Comparison of ENCODE assay signal across 19 mouse cellular contexts in the genomic region with DNA sequence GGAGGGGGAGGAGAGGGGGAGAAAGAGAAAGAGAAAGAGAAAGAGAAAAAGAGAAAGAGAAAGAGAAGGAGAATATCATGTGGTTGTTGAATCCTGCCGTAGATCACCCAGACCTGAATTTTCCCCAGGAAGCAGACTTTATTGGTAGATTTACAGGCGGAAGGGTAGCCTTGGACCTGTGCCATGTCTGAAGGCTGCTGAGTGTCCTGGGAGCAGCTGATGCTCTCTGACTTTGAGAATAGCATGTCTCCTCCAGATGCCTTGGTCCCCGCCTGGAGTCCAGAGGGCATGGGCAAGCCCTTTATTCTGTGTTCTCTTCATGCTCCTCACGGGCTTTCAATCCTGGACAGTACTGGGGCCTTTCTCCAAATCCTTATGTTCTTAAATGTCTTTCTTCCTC.
DNase-seq lines count a peak whose midpoint lies in the region; ATAC-seq and TF ChIP-seq lines count a peak whose summit lies in the region.
"Had no signal": no experiment of that assay in that cellular context is flagged by ENCODE, and none has a peak within 500 bp of the region (broad histone marks: within the 10 kb centered on the region; RNA-seq: fewer than 3 reads in every experiment).

No protein-coding gene starts in this region.

- H3K27me3 ChIP-seq in kidney, embryonic 15.5 days, result no peaks in the 10 kb centered on the region
- H3K27me3 ChIP-seq in lung, embryonic 14.5 days (ENCODE audit: insufficient read depth, low read length), result no peaks in the 10 kb centered on the region
- H3K27me3 ChIP-seq in forebrain, embryonic 15.5 days, result no peaks in the 10 kb centered on the region
- H3K27me3 ChIP-seq: embryonic facial prominence, embryonic 13.5 days; forebrain, embryonic 12.5 days; heart, embryonic 13.5 days; hindbrain, embryonic 15.5 days had no signal

- no peak for ATAC-seq in kidney, embryonic 15.5 days (replicated peaks; ENCODE audit: low FRiP score)
- no peak for ATAC-seq in lung, embryonic 14.5 days (ENCODE audit: insufficient read depth)
- ATAC-seq in forebrain, embryonic 15.5 days (replicated peaks), result no peak
- no peak for ATAC-seq in megakaryocyte, adult 5-6 weeks (ENCODE audit: poor library complexity, severe bottlenecking)
- ATAC-seq: forebrain, postnatal 0 days had no signal

- H3K4me2 ChIP-seq in kidney, embryonic 15.5 days, result no peak overlapping the region
- no peak overlapping the region for H3K4me2 ChIP-seq in lung, embryonic 14.5 days
- H3K4me2 ChIP-seq in forebrain, embryonic 15.5 days (replicated peaks), result no peak overlapping the region
- H3K4me2 ChIP-seq: embryonic facial prominence, embryonic 13.5 days; forebrain, embryonic 12.5 days; heart, embryonic 13.5 days; hindbrain, embryonic 15.5 days had no signal

- no peak overlapping the region for H3K27ac ChIP-seq in kidney, embryonic 15.5 days
- no peak overlapping the region for H3K27ac ChIP-seq in lung, embryonic 14.5 days (ENCODE audit: low read depth)
- no peak overlapping the region for H3K27ac ChIP-seq in forebrain, embryonic 15.5 days (replicated peaks)
- H3K27ac ChIP-seq: embryonic facial prominence, embryonic 13.5 days; forebrain, embryonic 12.5 days; gastrocnemius, adult 2 months; heart, embryonic 13.5 days; hindbrain, embryonic 15.5 days had no signal

- no peaks in the 10 kb centered on the region for H3K36me3 ChIP-seq in kidney, embryonic 15.5 days
- no peaks in the 10 kb centered on the region for H3K36me3 ChIP-seq in lung, embryonic 14.5 days (ENCODE audit: insufficient read depth)
- no peaks in the 10 kb centered on the region for H3K36me3 ChIP-seq in forebrain, embryonic 15.5 days
- H3K36me3 ChIP-seq: embryonic facial prominence, embryonic 13.5 days; forebrain, embryonic 12.5 days; heart, embryonic 13.5 days; hindbrain, embryonic 15.5 days had no signal

- TF ChIP-seq CTCF in lung, embryonic 14.5 days (IDR thresholded peaks at IDR 0.05; ENCODE audit: low read depth), result no peak

- H3K9ac ChIP-seq in kidney, embryonic 15.5 days, result no peak overlapping the region
- no peak overlapping the region for H3K9ac ChIP-seq in lung, embryonic 14.5 days
- H3K9ac ChIP-seq in forebrain, embryonic 15.5 days (replicated peaks), result no peak overlapping the region
- H3K9ac ChIP-seq: embryonic facial prominence, embryonic 13.5 days; forebrain, embryonic 12.5 days; forebrain, postnatal 0 days; heart, embryonic 13.5 days; hindbrain, embryonic 15.5 days had no signal

- no peak overlapping the region for H3K4me3 ChIP-seq in kidney, embryonic 15.5 days (replicated peaks)
- no peak overlapping the region for H3K4me3 ChIP-seq in lung, embryonic 14.5 days (ENCODE audit: low read depth, low read length)
- H3K4me3 ChIP-seq in forebrain, embryonic 15.5 days, result no peak overlapping the region
- H3K4me3 ChIP-seq: embryonic facial prominence, embryonic 13.5 days; forebrain, embryonic 12.5 days; gastrocnemius, adult 2 months; heart, embryonic 13.5 days; hindbrain, embryonic 15.5 days had no signal

- WGBS in kidney, embryonic 15.5 days, result 70% methylated on average over 4 of the region's 4 CpGs
- WGBS in lung, embryonic 14.5 days, result 48% methylated on average over 4 of the region's 4 CpGs
- WGBS in forebrain, embryonic 15.5 days, result 75% methylated on average over 4 of the region's 4 CpGs

- peak; percentile 19 for DNase-seq in kidney, adult 11 months
- peak; percentile 18 for DNase-seq in lung, embryonic 14.5 days
- no peak for DNase-seq in lung, postnatal 36 days
- peak; percentile 40 for DNase-seq in kidney, postnatal 10 days
- peak; percentile 14 to 43 for DNase-seq in kidney, postnatal 4 days
- DNase-seq: adrenal gland, postnatal 14 days; cerebellum, adult 18-20 months; forebrain, postnatal 0 days; gastrocnemius, adult 2 months; gastrocnemius, postnatal 36 days; heart, adult 11 months; heart, postnatal 36 days had no signal

- no peaks in the 10 kb centered on the region for H3K9me3 ChIP-seq in kidney, embryonic 15.5 days (replicated peaks)
- no peaks in the 10 kb centered on the region for H3K9me3 ChIP-seq in lung, embryonic 14.5 days (ENCODE audit: low read depth, low read length)
- no peaks in the 10 kb centered on the region for H3K9me3 ChIP-seq in forebrain, embryonic 15.5 days
- H3K9me3 ChIP-seq: embryonic facial prominence, embryonic 13.5 days; forebrain, embryonic 12.5 days; heart, embryonic 13.5 days; hindbrain, embryonic 15.5 days had no signal

- H3K4me1 ChIP-seq in kidney, embryonic 15.5 days, result no peaks in the 10 kb centered on the region
- no peaks in the 10 kb centered on the region for H3K4me1 ChIP-seq in lung, embryonic 14.5 days (ENCODE audit: insufficient read depth)
- no peaks in the 10 kb centered on the region for H3K4me1 ChIP-seq in forebrain, embryonic 15.5 days
- H3K4me1 ChIP-seq: embryonic facial prominence, embryonic 13.5 days; forebrain, embryonic 12.5 days; heart, embryonic 13.5 days; hindbrain, embryonic 15.5 days had no signal
